Mouse (Mus musculus) lung, embryonic 16.5 days (tissue): Measurements from ENCODE around the gene Efna1. TPM values are rescaled to one million over a fixed set of nuclear protein-coding genes. Genes with fewer than 3 reads are reported as not detected.
A peak's percentile ranks its signal among the peaks of the same experiment; 100 is the strongest.

Experiments used
- ATAC-seq: fragments of 200-750 bp; cut with Nextera tagmentation; 2 replicates; pipeline ENCODE4 v1.8.0; 2017; ENCODE audit warnings: low read depth, mild to moderate bottlenecking, moderate library complexity
- H3K27ac ChIP-seq: fragments of 300-500 bp; sonication (generic); 2 replicates; pipeline ENCODE4 v1.5.1; 2014; ENCODE audit warnings: mild to moderate bottlenecking, control low read depth, low read length
- H3K27me3 ChIP-seq: fragments of 300-500 bp; sonication (generic); 2 replicates; pipeline ENCODE4 v1.6.1; 2014; ENCODE audit warnings: low read depth, low read length, mixed read lengths; ENCODE audit not compliant: control insufficient read depth, insufficient read depth
- H3K36me3 ChIP-seq: fragments of 300-500 bp; sonication (generic); 2 replicates; pipeline ENCODE4 v1.6.1; 2014; ENCODE audit warnings: low read length; ENCODE audit not compliant: control insufficient read depth, insufficient read depth
- H3K4me1 ChIP-seq: fragments of 300-500 bp; sonication (generic); replicated peaks from 2 replicates; pipeline ENCODE4 v1.6.1; 2014; ENCODE audit warnings: low read length, mixed read lengths; ENCODE audit not compliant: control insufficient read depth, insufficient read depth
- H3K4me2 ChIP-seq: fragments of 300-500 bp; sonication (generic); 2 replicates; pipeline ENCODE4 v1.6.1; 2014; ENCODE audit warnings: low read depth, low read length, control low read depth
- H3K4me3 ChIP-seq: fragments of 300-500 bp; sonication (generic); 2 replicates; pipeline ENCODE4 v1.5.1; 2014; ENCODE audit warnings: mild to moderate bottlenecking, low read length, control low read depth
- H3K9ac ChIP-seq: fragments of 300-500 bp; sonication (generic); 2 replicates; pipeline ENCODE4 v1.6.1; 2014; ENCODE audit warnings: low read length, control low read depth
- H3K9me3 ChIP-seq: fragments of 300-500 bp; sonication (generic); 2 replicates; pipeline ENCODE4 v1.6.1; 2016; ENCODE audit warnings: low read length; ENCODE audit not compliant: control insufficient read depth
- WGBS: fragments of 180-500 bp; shearing (Covaris S2); extraction: QIAGEN DNeasy Blood & Tissue Kit; methylation state at CpG from one replicate; pipeline ENCODE4 v1.1.7; 2014; 5-methylcytosine and 5-hydroxymethylcytosine counted together
- polyA plus RNA-seq: library from polyadenylated mRNA; unstranded; fragments of >200 nt; fragmentation: Nextera tagmentation; extraction: Ambion mirVana; gene quantifications from 2 replicates; pipeline ENCODE4 v1.2.1, GENCODE M21; 2015

The Efna1 gene
- polyA plus RNA-seq, 1 experiment from 2014 or later = 97.2 TPM

DNA sequence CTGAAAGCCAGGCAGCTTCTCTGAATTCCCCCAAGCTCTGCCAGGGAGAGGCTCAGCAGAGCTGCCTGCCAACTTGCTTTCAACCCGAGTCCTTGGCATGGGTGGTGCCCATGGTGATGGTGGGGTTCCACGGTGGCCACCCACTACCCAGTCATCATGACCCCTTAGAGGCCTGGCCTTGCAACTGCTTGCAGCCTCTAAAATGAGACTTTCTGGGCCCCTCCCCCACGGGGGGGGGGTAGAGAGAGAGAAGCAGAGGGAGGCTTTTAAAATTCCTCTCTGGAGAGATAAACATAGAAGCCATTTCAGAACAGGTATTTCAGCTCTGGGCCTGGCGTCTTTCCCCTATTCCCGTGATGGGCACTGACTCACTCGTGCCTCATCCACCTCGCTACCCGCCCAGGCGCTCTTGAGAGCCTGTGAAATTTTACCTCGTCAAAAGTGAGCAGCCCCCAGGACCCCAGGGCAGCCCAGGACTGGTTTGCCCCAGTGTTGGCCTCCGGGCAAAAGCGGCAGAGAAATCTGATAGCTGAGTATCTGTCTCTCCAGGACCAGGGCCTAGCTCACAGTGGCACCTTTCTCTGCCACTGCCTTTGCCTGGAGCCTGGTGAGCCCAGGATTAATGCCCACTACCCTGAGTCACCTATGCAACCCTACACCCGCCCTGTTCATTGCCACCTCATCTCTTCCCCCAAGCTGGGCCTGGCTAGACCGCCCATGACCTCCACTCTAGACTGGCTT lies 3.5 kb downstream of the Efna1 start:
- peak overlapping the region; percentile 91 for H3K9ac ChIP-seq
- 26% methylated on average over 14 of the region's 14 CpGs for WGBS
- H3K4me2 ChIP-seq = peak overlapping the region; percentile 94
- H3K4me1 ChIP-seq = peaks cover 29% of the 10 kb centered on the region
- H3K9me3 ChIP-seq = no peaks in the 10 kb centered on the region
- peak overlapping the region; percentile 98 for H3K27ac ChIP-seq
- ATAC-seq = 0 out of 2 replicates have a peak, but pooled peaks have one; percentile 0
- peaks cover 17% of the 10 kb centered on the region for H3K36me3 ChIP-seq
- peak overlapping the region; percentile 84 for H3K4me3 ChIP-seq
- no peaks in the 10 kb centered on the region; the same call in none of the 2 replicates for H3K27me3 ChIP-seq

DNA sequence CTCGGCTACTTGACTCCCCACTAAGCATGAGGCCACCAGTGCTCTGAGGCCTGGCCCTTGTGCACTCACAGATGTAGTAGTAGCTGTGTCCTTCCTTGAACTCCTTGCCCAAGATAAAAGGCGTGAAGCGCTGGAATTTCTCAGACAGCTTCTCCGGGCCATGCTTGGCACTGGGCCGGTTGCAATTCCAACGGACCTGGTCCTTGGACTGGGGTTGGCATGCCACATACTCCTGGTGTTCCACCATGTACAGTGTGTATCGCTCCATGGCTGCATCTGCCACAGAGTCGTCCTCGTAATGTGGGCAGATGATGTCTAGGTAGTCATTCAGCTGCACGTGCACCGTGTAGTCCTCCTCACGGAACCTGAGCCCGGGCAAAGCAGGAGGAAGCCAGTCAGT lies 4.9 kb downstream of the Efna1 start:
- no peaks in the 10 kb centered on the region for H3K9me3 ChIP-seq
- peaks cover 25% of the 10 kb centered on the region for H3K36me3 ChIP-seq
- no peak overlapping the region; the same call in 1 of the 2 replicates for H3K27ac ChIP-seq
- no peak overlapping the region for H3K4me3 ChIP-seq
- H3K4me2 ChIP-seq = no peak overlapping the region
- H3K9ac ChIP-seq = no peak overlapping the region
- no peak for ATAC-seq
- no peaks in the 10 kb centered on the region; the same call in none of the 2 replicates for H3K27me3 ChIP-seq
- H3K4me1 ChIP-seq = peaks cover 21% of the 10 kb centered on the region
- 82% methylated on average over 13 of the region's 13 CpGs for WGBS

DNA sequence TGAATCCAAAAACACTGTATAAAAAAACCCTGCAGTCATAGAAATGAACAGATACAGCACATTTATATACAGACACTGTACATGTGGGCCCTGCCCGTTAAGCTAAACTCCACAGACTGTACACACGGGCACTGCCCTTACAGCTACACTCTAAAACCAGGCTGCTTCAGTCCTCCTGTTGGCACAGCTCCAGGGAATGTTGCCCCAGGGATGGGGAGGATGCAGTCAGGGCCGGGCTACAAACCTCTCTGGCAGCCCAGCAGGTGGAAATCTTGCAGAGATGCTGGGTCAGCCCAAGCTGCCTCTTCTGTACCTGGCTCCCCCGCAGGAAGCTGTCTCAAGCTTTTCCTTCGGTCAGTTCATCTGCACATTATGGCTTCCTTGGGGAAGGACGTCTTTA lies 9.2 kb downstream of the Efna1 start:
- H3K27me3 ChIP-seq = no peaks in the 10 kb centered on the region
- H3K27ac ChIP-seq = no peak overlapping the region
- H3K4me2 ChIP-seq = no peak overlapping the region
- no peak overlapping the region for H3K9ac ChIP-seq
- ATAC-seq = no peak
- 47% methylated on average over 6 of the region's 6 CpGs for WGBS
- peaks cover 29% of the 10 kb centered on the region for H3K36me3 ChIP-seq
- H3K4me3 ChIP-seq = no peak overlapping the region
- H3K4me1 ChIP-seq = peaks cover 42% of the 10 kb centered on the region
- no peaks in the 10 kb centered on the region for H3K9me3 ChIP-seq

DNA sequence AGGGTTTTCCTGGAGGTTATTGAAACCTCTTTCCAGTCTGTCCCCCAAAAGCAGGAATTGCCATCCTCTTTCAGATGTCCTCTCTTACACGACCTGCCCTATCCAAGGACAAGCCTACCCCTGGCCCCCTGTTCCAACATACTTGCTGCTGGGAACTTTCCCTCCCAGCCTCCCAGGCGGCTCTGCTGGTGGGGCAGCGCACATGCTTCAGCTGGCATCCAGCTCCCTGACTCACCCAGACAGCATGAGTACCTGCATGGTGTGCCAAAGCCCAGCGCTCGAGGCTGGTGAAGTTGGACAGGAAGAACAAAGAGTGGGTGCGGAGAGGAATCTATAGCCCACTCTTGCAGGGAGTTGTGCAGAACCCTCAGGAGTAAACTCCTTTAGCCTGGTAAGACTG lies 10.1 kb downstream of the Efna1 start:
- Histone ChIP-seq H3K27ac (peak overlapping the region; percentile 93), H3K27me3 (no peaks in the 10 kb centered on the region), H3K9me3 (no peaks in the 10 kb centered on the region), H3K4me2 (peak overlapping the region; percentile 51), H3K4me3 (peak overlapping the region; percentile 66), H3K36me3 (peaks cover 25% of the 10 kb centered on the region), H3K4me1 (peaks cover 36% of the 10 kb centered on the region), H3K9ac (peak overlapping the region; percentile 80)
- WGBS = 60% methylated on average over 6 of the region's 6 CpGs
- ATAC-seq = peak; percentile 23; the same call in 1 of the 2 replicates

DNA sequence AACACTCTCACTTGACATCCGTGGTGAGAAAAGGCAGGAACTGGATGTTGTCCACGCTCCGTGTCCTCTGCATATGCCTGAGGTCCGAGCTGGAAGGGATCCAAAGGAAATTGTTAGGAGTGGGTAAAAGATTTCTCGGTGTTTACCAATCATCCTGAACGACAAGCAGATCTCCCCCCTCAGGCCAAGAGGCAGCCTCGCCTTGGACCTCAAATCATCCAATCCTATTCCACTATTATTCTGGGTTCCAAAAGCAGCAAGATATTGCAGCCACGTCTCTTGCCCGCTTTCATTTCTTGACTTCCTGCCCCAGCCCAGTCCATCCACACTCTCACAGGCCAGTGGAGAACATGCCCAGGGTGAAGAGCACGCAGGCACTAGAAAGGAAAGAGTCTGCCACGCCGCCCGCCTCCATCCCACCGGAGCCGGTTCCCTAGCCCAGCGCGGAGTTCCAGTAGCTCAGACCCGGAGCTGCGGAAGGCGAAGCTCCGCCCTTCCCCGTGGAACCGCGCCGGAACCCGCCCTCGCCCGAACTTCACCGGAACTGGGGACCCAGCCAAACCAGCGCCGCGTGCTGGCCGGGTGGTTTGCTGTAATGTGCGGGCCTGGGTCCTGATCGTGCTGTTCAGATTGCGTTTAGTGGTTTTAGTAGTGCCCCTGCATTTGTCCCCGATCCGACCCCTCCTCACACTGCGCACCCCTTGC lies 10.7 kb downstream of the Efna1 start, which contains the start of gene Slc50a1:
Gene Slc50a1 (minus strand): TSS at position 520 of the 705 bp plus-strand sequence.
- ATAC-seq = peak; percentile 73
- Histone ChIP-seq H3K27me3 (no peaks in the 10 kb centered on the region), H3K4me2 (peak within 1 kb of the TSS; percentile 51), H3K36me3 (peaks cover 19% of the 10 kb centered on the region), H3K4me3 (peak within 1 kb of the TSS; percentile 66), H3K27ac (peak within 1 kb of the TSS; percentile 93), H3K4me1 (peaks cover 37% of the 10 kb centered on the region), H3K9me3 (no peaks in the 10 kb centered on the region), H3K9ac (peak within 1 kb of the TSS; percentile 80)
- 3% methylated on average over 39 of the region's 39 CpGs for WGBS

DNA sequence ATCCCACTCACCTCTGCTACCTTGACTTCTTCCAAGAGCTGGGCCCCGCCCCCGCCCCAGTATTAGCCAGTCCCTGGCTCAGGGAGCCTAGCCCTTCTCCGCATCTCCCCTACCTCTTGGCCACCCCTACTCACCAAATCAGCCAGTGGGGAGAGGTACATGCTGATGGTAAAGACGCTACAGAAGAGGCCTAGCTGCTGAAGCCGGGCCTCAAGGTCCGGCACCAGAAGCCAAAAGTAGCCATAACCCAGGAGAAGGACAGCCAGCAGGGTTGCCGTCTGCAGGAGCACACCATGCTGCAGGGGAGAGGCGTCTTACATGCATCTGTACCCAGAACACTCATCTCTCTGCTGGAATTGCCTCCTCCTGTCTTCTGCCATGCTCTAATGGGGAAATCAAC lies 12.0 kb downstream of the Efna1 start:
- H3K9ac ChIP-seq = peak overlapping the region; percentile 26; the same call in 1 of the 2 replicates
- peak overlapping the region; percentile 51; the same call in 1 of the 2 replicates for H3K4me2 ChIP-seq
- no peak for ATAC-seq
- peaks cover 14% of the 10 kb centered on the region for H3K36me3 ChIP-seq
- H3K4me3 ChIP-seq = no peak overlapping the region
- H3K9me3 ChIP-seq = no peaks in the 10 kb centered on the region
- 67% methylated on average over 8 of the region's 8 CpGs for WGBS
- H3K27ac ChIP-seq = no peak overlapping the region
- H3K4me1 ChIP-seq = peaks cover 37% of the 10 kb centered on the region
- H3K27me3 ChIP-seq = no peaks in the 10 kb centered on the region

DNA sequence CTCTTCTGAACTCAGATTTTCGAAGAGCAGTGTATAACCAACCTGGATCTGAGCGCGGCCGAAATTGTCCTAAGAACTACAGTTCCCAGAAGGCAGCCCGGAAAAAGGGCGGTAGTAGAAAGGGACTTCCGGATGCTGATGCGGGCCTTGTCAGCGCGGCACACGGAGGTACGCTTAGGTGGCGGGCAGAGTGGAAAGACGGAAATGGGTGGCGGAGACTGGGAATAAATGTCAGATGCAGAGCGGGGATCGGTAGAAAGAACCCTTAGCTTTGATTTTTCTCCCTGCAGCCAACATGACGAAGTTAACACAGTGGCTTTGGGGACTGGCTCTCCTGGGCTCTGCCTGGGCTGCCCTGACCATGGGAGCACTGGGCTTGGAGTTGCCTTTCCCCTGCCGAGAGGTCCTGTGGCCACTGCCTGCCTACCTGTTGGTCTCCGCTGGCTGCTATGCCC lies 14.5 kb downstream of the Efna1 start:
- peak overlapping the region; percentile 34; the same call in 1 of the 2 replicates for H3K27ac ChIP-seq
- no peaks in the 10 kb centered on the region for H3K27me3 ChIP-seq
- 0% methylated on average over 20 of the region's 20 CpGs for WGBS
- H3K4me1 ChIP-seq = peaks cover 37% of the 10 kb centered on the region
- H3K4me3 ChIP-seq = peak overlapping the region; percentile 71
- H3K4me2 ChIP-seq = peak overlapping the region; percentile 74
- H3K9me3 ChIP-seq = no peaks in the 10 kb centered on the region
- ATAC-seq = peak; percentile 82
- peak overlapping the region; percentile 86 for H3K9ac ChIP-seq
- peaks cover 4% of the 10 kb centered on the region; the same call in 1 of the 2 replicates for H3K36me3 ChIP-seq

DNA sequence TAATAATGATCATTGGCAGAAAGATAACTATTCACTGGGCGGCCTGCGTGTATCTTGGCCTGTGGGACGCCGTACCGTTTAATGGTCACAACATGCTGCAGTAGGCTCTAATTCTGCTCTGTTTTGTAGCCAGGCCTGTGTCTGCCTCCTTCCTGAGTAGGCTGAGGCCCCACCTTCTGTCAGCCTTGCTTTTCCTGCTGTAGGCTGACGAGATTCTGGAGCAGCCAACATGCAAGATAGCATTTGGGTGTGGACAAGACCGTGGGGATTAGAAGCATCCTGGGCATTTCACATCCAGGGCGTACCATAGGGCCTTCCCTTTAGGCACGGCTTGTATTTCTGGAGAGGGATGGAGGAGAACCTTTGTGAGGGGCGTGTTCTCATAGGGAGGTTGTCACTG lies 18.5 kb downstream of the Efna1 start:
- Histone ChIP-seq H3K9ac (no peak overlapping the region), H3K27ac (peak overlapping the region; percentile 11; the same call in 1 of the 2 replicates)

DNA sequence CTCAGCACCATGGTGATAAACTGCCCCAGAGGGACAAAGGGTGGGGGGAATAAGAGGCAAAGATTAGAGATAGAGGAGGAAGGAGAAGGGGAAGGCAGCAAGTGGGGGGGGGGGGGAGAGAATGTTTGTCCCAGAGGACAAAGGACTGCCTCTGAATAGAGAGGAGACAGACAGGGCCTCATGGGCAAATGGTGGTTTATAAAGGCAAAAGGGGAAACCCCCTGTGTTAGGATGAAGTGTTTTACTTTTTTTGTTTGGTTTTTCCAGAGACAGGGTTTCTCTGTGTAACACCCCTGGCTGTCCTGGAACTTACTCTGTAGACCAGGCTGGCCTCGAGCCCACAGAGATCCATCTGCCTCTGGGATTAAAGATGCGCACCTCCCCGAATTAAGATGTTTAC lies 20.7 kb downstream of the Efna1 start:
- no peaks in the 10 kb centered on the region for H3K9me3 ChIP-seq
- no peak overlapping the region for H3K4me2 ChIP-seq
- WGBS = 54% methylated on average over 3 of the region's 3 CpGs
- ATAC-seq = no peak
- H3K9ac ChIP-seq = no peak overlapping the region
- H3K4me1 ChIP-seq = no peaks in the 10 kb centered on the region
- no peak overlapping the region for H3K27ac ChIP-seq
- H3K36me3 ChIP-seq = no peaks in the 10 kb centered on the region
- H3K27me3 ChIP-seq = no peaks in the 10 kb centered on the region
- no peak overlapping the region for H3K4me3 ChIP-seq

More for the DNA sequence above, 18.5 kb downstream of the Efna1 start:
- Histone ChIP-seq H3K4me2 (no peak overlapping the region), H3K36me3 (no peaks in the 10 kb centered on the region), H3K4me3 (no peak overlapping the region), H3K4me1 (peaks cover 10% of the 10 kb centered on the region), H3K27me3 (no peaks in the 10 kb centered on the region), H3K9me3 (no peaks in the 10 kb centered on the region)
- WGBS = 57% methylated on average over 10 of the region's 10 CpGs
- no peak for ATAC-seq
